Mouse (Mus musculus): ENCODE results near the gene Gga1. TPM values are rescaled to one million over a fixed set of nuclear protein-coding genes. Genes with fewer than 3 reads are reported as not detected.

Gene Gga1
- polyA plus RNA-seq, 1 experiment from 2014 or later, result 14.8 TPM

GRCm38 (mm10) chr15:78859311-78859710 is 17.7 kb upstream of the Gga1 start:
- H3K4me3 ChIP-seq (ENCODE audit: low read depth, low read length), result no peak overlapping the region
- H3K27me3 ChIP-seq (ENCODE audit: insufficient read depth, low read length), result no peaks in the 10 kb centered on the region
- no peak overlapping the region for H3K9ac ChIP-seq (replicated peaks)
- H3K4me1 ChIP-seq (ENCODE audit: insufficient read depth), result peaks cover 21% of the 10 kb centered on the region
- ATAC-seq (no peak), DNase-seq (no peak)
- H3K27ac ChIP-seq (ENCODE audit: low read depth), result peak overlapping the region; percentile 39; the same call in 1 of the 2 replicates
- H3K4me2 ChIP-seq (ENCODE audit: low read depth, low read length), result 0 out of 2 replicates have a peak overlapping the region, but pooled peaks have one; percentile 7
- H3K9me3 ChIP-seq (ENCODE audit: low read length), result no peaks in the 10 kb centered on the region
- no peak for TF ChIP-seq CTCF (IDR thresholded peaks at IDR 0.05; ENCODE audit: low read depth)
- no peak for TF ChIP-seq EP300 (IDR thresholded peaks at IDR 0.05; ENCODE audit: low read depth)
- 65% methylated on average over 4 of the region's 4 CpGs for WGBS (ENCODE audit: insufficient replicate concordance)
- H3K36me3 ChIP-seq (replicated peaks; ENCODE audit: insufficient read depth, low read length), result no peaks in the 10 kb centered on the region

DNA sequence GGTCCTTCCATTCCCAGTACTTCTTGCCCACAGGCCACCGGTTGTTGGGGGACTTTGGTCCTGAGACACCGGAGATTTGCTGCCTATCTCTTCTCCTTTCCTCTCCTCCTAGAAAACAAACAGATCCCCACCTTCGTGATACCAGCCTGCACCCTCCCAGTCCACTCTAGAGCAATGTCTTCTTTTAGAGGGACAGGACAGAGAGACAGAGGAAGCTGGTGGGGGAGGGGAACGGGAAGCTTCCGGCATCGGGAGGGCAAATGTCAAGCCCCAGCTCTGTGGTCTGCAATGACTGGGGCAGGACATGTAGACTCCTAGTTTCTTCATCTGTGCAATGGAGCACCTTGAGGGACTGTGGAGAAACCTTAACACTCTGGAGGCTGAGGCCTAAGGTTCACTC is 17.3 kb upstream of the Gga1 start:
- H3K9me3 ChIP-seq (ENCODE audit: low read length), result no peaks in the 10 kb centered on the region
- no peaks in the 10 kb centered on the region for H3K27me3 ChIP-seq (ENCODE audit: insufficient read depth, low read length)
- peaks cover 21% of the 10 kb centered on the region for H3K4me1 ChIP-seq (ENCODE audit: insufficient read depth)
- no peak for TF ChIP-seq EP300 (IDR thresholded peaks at IDR 0.05; ENCODE audit: low read depth)
- TF ChIP-seq CTCF (IDR thresholded peaks at IDR 0.05; ENCODE audit: low read depth), result no peak
- no peak overlapping the region for H3K4me3 ChIP-seq (ENCODE audit: low read depth, low read length)
- WGBS (ENCODE audit: insufficient replicate concordance), result 22% methylated on average over 6 of the region's 6 CpGs
- no peaks in the 10 kb centered on the region for H3K36me3 ChIP-seq (replicated peaks; ENCODE audit: insufficient read depth, low read length)
- ATAC-seq (no peak), DNase-seq (no peak)
- H3K9ac ChIP-seq (replicated peaks), result no peak overlapping the region
- peak overlapping the region; percentile 39 for H3K27ac ChIP-seq (ENCODE audit: low read depth)
- peak overlapping the region; percentile 7; the same call in 1 of the 2 replicates for H3K4me2 ChIP-seq (ENCODE audit: low read depth, low read length)

- 62% methylated on average over 5 of the region's 5 CpGs for WGBS (ENCODE audit: insufficient replicate concordance)
- H3K4me3 ChIP-seq (ENCODE audit: low read depth, low read length), result no peak overlapping the region
- H3K27me3 ChIP-seq (ENCODE audit: insufficient read depth, low read length), result no peaks in the 10 kb centered on the region
- H3K4me1 ChIP-seq (ENCODE audit: insufficient read depth), result peaks cover 18% of the 10 kb centered on the region
- no peak for TF ChIP-seq EP300 (IDR thresholded peaks at IDR 0.05; ENCODE audit: low read depth)
- no peak for TF ChIP-seq CTCF (IDR thresholded peaks at IDR 0.05; ENCODE audit: low read depth)
- H3K9ac ChIP-seq (replicated peaks), result no peak overlapping the region
- no peak overlapping the region for H3K4me2 ChIP-seq (ENCODE audit: low read depth, low read length)
- no peaks in the 10 kb centered on the region for H3K36me3 ChIP-seq (replicated peaks; ENCODE audit: insufficient read depth, low read length)
- H3K27ac ChIP-seq (ENCODE audit: low read depth), result no peak overlapping the region; the same call in 1 of the 2 replicates
- DNase-seq, result no peak
- H3K9me3 ChIP-seq (ENCODE audit: low read length), result no peaks in the 10 kb centered on the region
- no peak for ATAC-seq
Measured at GRCm38 (mm10) chr15:78862280-78862679, 14.7 kb upstream of the Gga1 start.

- ATAC-seq (no peak), DNase-seq (no peak)
- Histone ChIP-seq H3K27me3 (ENCODE audit: insufficient read depth, low read length) (no peaks in the 10 kb centered on the region), H3K36me3 (replicated peaks; ENCODE audit: insufficient read depth, low read length) (no peaks in the 10 kb centered on the region), H3K27ac (ENCODE audit: low read depth) (peak overlapping the region; percentile 57; the same call in 1 of the 2 replicates), H3K4me1 (ENCODE audit: insufficient read depth) (peaks cover 18% of the 10 kb centered on the region), H3K9ac (replicated peaks) (no peak overlapping the region), H3K4me2 (ENCODE audit: low read depth, low read length) (no peak overlapping the region), H3K9me3 (ENCODE audit: low read length) (no peaks in the 10 kb centered on the region), H3K4me3 (ENCODE audit: low read depth, low read length) (no peak overlapping the region)
- no peak for TF ChIP-seq EP300 (IDR thresholded peaks at IDR 0.05; ENCODE audit: low read depth)
- no peak for TF ChIP-seq CTCF (IDR thresholded peaks at IDR 0.05; ENCODE audit: low read depth)
- WGBS (ENCODE audit: insufficient replicate concordance), result 65% methylated on average over 2 of the region's 2 CpGs
Measured at GRCm38 (mm10) chr15:78863154-78863553, 13.8 kb upstream of the Gga1 start.

DNA sequence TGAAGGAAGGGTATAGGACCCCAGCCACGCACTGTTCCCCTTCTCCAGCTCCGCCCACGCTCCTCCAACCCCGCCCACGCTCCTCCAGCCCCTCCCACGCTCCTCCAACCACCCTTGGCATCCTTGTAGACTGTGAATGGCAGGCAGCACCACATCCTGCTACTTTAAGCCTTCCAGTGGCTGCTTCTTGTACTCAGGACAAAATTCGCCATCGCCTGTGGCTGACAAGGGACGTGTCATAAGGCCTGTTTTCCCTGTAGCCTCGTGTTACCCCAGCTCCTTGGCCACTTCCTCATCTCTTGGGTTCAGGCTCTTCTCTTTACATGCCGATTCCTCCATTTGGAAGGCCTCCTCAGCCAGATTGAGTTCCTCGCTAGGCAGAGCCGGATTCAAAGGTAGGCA is 13.1 kb upstream of the Gga1 start:
- H3K4me3 ChIP-seq (ENCODE audit: low read depth, low read length), result no peak overlapping the region
- peak overlapping the region; percentile 57 for H3K27ac ChIP-seq (ENCODE audit: low read depth)
- H3K4me1 ChIP-seq (ENCODE audit: insufficient read depth), result peaks cover 18% of the 10 kb centered on the region
- H3K36me3 ChIP-seq (replicated peaks; ENCODE audit: insufficient read depth, low read length), result no peaks in the 10 kb centered on the region
- peak; percentile 26; the same call in 1 of the 2 replicates for ATAC-seq
- H3K9me3 ChIP-seq (ENCODE audit: low read length), result no peaks in the 10 kb centered on the region
- WGBS (ENCODE audit: insufficient replicate concordance), result 41% methylated on average over 13 of the region's 13 CpGs
- TF ChIP-seq EP300 (IDR thresholded peaks at IDR 0.05; ENCODE audit: low read depth) (no peak), CTCF (IDR thresholded peaks at IDR 0.05; ENCODE audit: low read depth) (no peak)
- peak overlapping the region; percentile 29; the same call in 1 of the 2 replicates for H3K4me2 ChIP-seq (ENCODE audit: low read depth, low read length)
- H3K9ac ChIP-seq (replicated peaks), result no peak overlapping the region
- DNase-seq, result no peak
- no peaks in the 10 kb centered on the region for H3K27me3 ChIP-seq (ENCODE audit: insufficient read depth, low read length)

DNA sequence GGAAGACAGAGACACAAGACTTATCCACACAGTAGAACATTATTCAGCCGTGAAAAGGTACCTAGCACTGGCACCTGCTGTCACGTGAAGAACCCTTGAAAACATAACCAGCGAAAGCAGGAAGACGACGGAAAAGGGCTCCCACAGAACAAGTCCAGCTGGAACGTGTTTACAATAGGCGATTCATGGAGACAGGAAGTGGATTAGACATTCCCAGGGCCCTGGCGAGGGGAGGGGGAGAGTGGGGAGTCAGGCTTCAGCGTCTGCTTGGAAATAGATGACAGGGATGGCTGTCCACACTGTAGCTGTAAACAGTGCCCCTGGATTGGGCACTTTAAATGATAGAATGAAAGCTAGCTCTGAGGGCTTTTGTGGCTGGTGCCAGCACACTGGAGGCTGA is 8.6 kb upstream of the Gga1 start:
- no peak for TF ChIP-seq EP300 (IDR thresholded peaks at IDR 0.05; ENCODE audit: low read depth)
- no peak for TF ChIP-seq CTCF (IDR thresholded peaks at IDR 0.05; ENCODE audit: low read depth)
- no peaks in the 10 kb centered on the region for H3K9me3 ChIP-seq (ENCODE audit: low read length)
- 53% methylated on average over 9 of the region's 9 CpGs for WGBS (ENCODE audit: insufficient replicate concordance)
- no peaks in the 10 kb centered on the region for H3K27me3 ChIP-seq (ENCODE audit: insufficient read depth, low read length)
- no peak overlapping the region for H3K9ac ChIP-seq (replicated peaks)
- H3K4me2 ChIP-seq (ENCODE audit: low read depth, low read length), result no peak overlapping the region
- 0 out of 2 replicates have a peak, but pooled peaks cover 3% of the 10 kb centered on the region for H3K4me1 ChIP-seq (ENCODE audit: insufficient read depth)
- DNase-seq (no peak), ATAC-seq (peak; percentile 22; the same call in 1 of the 2 replicates)
- H3K4me3 ChIP-seq (ENCODE audit: low read depth, low read length), result no peak overlapping the region
- peak overlapping the region; percentile 30; the same call in 1 of the 2 replicates for H3K27ac ChIP-seq (ENCODE audit: low read depth)
- no peaks in the 10 kb centered on the region for H3K36me3 ChIP-seq (replicated peaks; ENCODE audit: insufficient read depth, low read length)
